Mouse (Mus musculus): ENCODE results near the gene Tbc1d22a.

Gene Tbc1d22a

GRCm38 (mm10) chr15:86234517-86235441 is 20.5 kb downstream of the Tbc1d22a start:
- no peak for DNase-seq (ENCODE audit: low read depth, low spot score)

GRCm38 (mm10) chr15:86236252-86236651 is 22.0 kb downstream of the Tbc1d22a start:
- peak; percentile 34 for DNase-seq (ENCODE audit: low read depth, low spot score)

- no peak for DNase-seq (ENCODE audit: low read depth, low spot score)
Measured at GRCm38 (mm10) chr15:86238076-86238475, 23.8 kb downstream of the Tbc1d22a start.

GRCm38 (mm10) chr15:86239068-86239467 is 24.8 kb downstream of the Tbc1d22a start:
- DNase-seq (ENCODE audit: low read depth, low spot score): no peak

- peak; percentile 29 for DNase-seq (ENCODE audit: low read depth, low spot score)
Measured at GRCm38 (mm10) chr15:86239801-86240200, 25.5 kb downstream of the Tbc1d22a start.

GRCm38 (mm10) chr15:86243708-86244107 is 29.4 kb downstream of the Tbc1d22a start:
- DNase-seq (ENCODE audit: low read depth, low spot score): peak; percentile 56

GRCm38 (mm10) chr15:86244380-86244779 is 30.1 kb downstream of the Tbc1d22a start:
- DNase-seq (ENCODE audit: low read depth, low spot score): no peak

GRCm38 (mm10) chr15:86250269-86250668 is 36.0 kb downstream of the Tbc1d22a start:
- peak; percentile 51 for DNase-seq (ENCODE audit: low read depth, low spot score)

GRCm38 (mm10) chr15:86252130-86252529 is 37.9 kb downstream of the Tbc1d22a start:
- DNase-seq (ENCODE audit: low read depth, low spot score): no peak

- no peak for DNase-seq (ENCODE audit: low read depth, low spot score)
Measured at GRCm38 (mm10) chr15:86252684-86253083, 38.4 kb downstream of the Tbc1d22a start.

GRCm38 (mm10) chr15:86253411-86253810 is 39.2 kb downstream of the Tbc1d22a start:
- no peak for DNase-seq (ENCODE audit: low read depth, low spot score)

GRCm38 (mm10) chr15:86256201-86256600 is 41.9 kb downstream of the Tbc1d22a start:
- no peak for DNase-seq (ENCODE audit: low read depth, low spot score)

- no peak for DNase-seq (ENCODE audit: low read depth, low spot score)
Measured at GRCm38 (mm10) chr15:86256728-86257179, 42.5 kb downstream of the Tbc1d22a start.

GRCm38 (mm10) chr15:86257916-86258685 is 43.8 kb downstream of the Tbc1d22a start:
- no peak for DNase-seq (ENCODE audit: low read depth, low spot score)

GRCm38 (mm10) chr15:86259233-86259632 is 45.0 kb downstream of the Tbc1d22a start:
- DNase-seq (ENCODE audit: low read depth, low spot score): no peak

- no peak for DNase-seq (ENCODE audit: low read depth, low spot score)
Measured at GRCm38 (mm10) chr15:86260111-86260510, 45.9 kb downstream of the Tbc1d22a start.

GRCm38 (mm10) chr15:86264389-86264788 is 50.1 kb downstream of the Tbc1d22a start:
- no peak for DNase-seq (ENCODE audit: low read depth, low spot score)

GRCm38 (mm10) chr15:86264803-86265202 is 50.5 kb downstream of the Tbc1d22a start:
- no peak for DNase-seq (ENCODE audit: low read depth, low spot score)

GRCm38 (mm10) chr15:86266975-86267374 is 52.7 kb downstream of the Tbc1d22a start:
- no peak for DNase-seq (ENCODE audit: low read depth, low spot score)

GRCm38 (mm10) chr15:86268526-86268925 is 54.3 kb downstream of the Tbc1d22a start:
- no peak for DNase-seq (ENCODE audit: low read depth, low spot score)

GRCm38 (mm10) chr15:86275754-86276153 is 61.5 kb downstream of the Tbc1d22a start:
- DNase-seq (ENCODE audit: low read depth, low spot score): no peak

GRCm38 (mm10) chr15:86276538-86277264 is 62.4 kb downstream of the Tbc1d22a start:
- no peak for DNase-seq (ENCODE audit: low read depth, low spot score)

All from retina, postnatal 7 days (tissue).